Mouse (Mus musculus): ENCODE data around the gene Tbxa2r.

GRCm38 (mm10) chr10:81293334-81294030 is 35.0 kb upstream of the Tbxa2r start:
- TF ChIP-seq POLR2A (IDR thresholded peaks at IDR 0.05; ENCODE audit: borderline replicate concordance, extremely low read depth, low read depth, low read length) = no peak
- TF ChIP-seq CTCF (IDR thresholded peaks at IDR 0.05; ENCODE audit: insufficient read depth, low read length) = no peak

Measured in lung, adult 2 months (tissue).